Mouse (Mus musculus) heart, adult 2 months (tissue): ENCODE results near the gene Pheta2.

Experiments
- CTCF ChIP-seq: fragments of 200-600 bp; IDR thresholded peaks from 2 replicates; pipeline ENCODE4 v1.8.1; 2022; ENCODE audit warnings: antibody characterized with exemption, mild to moderate bottlenecking, moderate library complexity
- EP300 ChIP-seq: fragments of 200-500 bp; IDR thresholded peaks from 2 replicates; pipeline ENCODE4 v1.6.1; 2011; ENCODE audit warnings: low read depth, low read length, control low read depth; ENCODE audit not compliant: insufficient read depth
- POLR2A ChIP-seq: fragments of 200-500 bp; IDR thresholded peaks from 2 replicates; pipeline ENCODE4 v1.6.1; 2011; ENCODE audit warnings: mild to moderate bottlenecking, low read depth, low read length, control low read depth; ENCODE audit not compliant: insufficient read depth

- no peak for TF ChIP-seq CTCF
- TF ChIP-seq EP300 = no peak
- TF ChIP-seq POLR2A = no peak
These were observed 12.7 kb downstream of the Pheta2 start for GRCm38 (mm10) chr15:82351480-82351879.
